Mouse (Mus musculus): ENCODE results near the gene Tns4. TPM values are rescaled to one million over a fixed set of nuclear protein-coding genes. Genes with fewer than 3 reads are reported as not detected.

Tns4 gene
- polyA plus RNA-seq, 1 experiment, result not detected

DNA sequence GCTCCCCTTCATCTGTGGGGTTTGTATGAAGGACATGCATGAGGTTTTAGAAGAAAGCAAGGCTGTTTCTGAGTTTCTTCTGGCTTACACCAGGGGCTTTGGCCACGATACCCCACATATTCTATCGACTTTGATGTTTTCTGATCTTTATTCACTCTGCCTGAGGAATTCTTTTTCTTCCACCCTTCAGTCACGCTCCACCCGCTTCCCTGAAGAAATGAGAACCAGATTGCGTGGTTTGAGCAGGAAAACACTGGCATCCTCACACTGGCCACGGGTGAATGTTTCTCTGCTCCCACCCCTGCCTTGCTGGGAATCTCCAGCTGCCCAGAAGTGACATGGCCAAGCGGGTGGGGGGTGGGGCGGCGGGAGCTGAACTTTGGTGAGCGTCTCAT, 35.5 kb upstream of the Tns4 start:
- Histone ChIP-seq H3K4me1 (ENCODE audit: control insufficient read depth, insufficient read depth, insufficient read length, low read length) (peaks cover 4% of the 10 kb centered on the region), H3K27ac (replicated peaks; ENCODE audit: low read depth, low read length) (no peak overlapping the region), H3K4me3 (ENCODE audit: insufficient read depth, low read depth, low read length) (no peak overlapping the region)

GRCm38 (mm10) chr11:99123977-99124634, 35.0 kb upstream of the Tns4 start:
- no peak overlapping the region for H3K4me3 ChIP-seq (ENCODE audit: insufficient read depth, low read depth, low read length)
- H3K4me1 ChIP-seq (ENCODE audit: control insufficient read depth, insufficient read depth, insufficient read length, low read length), result peaks cover 4% of the 10 kb centered on the region
- H3K27ac ChIP-seq (replicated peaks; ENCODE audit: low read depth, low read length), result no peak overlapping the region

GRCm38 (mm10) chr11:99122703-99123102, 33.6 kb upstream of the Tns4 start:
- no peak overlapping the region for H3K27ac ChIP-seq (replicated peaks; ENCODE audit: low read depth, low read length)
- no peak overlapping the region for H3K4me3 ChIP-seq (ENCODE audit: insufficient read depth, low read depth, low read length)
- peaks cover 4% of the 10 kb centered on the region for H3K4me1 ChIP-seq (ENCODE audit: control insufficient read depth, insufficient read depth, insufficient read length, low read length)

DNA sequence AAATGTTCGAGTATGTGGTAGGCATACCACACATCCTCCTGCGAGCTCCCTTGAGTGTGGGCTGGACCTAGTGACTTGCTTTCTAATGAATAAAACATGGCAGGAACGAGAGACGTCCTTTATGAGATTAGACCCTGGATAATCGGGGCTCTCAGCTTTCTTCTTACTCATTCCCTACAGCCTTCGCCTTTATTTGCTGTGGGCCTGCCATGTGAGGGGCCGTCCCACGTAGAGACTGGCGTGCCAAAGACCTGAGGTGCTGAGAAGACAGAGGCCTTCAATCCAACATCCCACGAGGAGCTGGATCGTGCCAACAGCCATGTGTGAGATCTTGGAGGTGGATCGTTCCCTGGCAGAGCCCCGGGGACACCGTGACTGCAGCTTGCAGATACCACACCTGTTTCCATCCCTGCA, 32.1 kb upstream of the Tns4 start:
- Histone ChIP-seq H3K4me3 (ENCODE audit: insufficient read depth, low read depth, low read length) (no peak overlapping the region), H3K27ac (replicated peaks; ENCODE audit: low read depth, low read length) (no peak overlapping the region)

DNA sequence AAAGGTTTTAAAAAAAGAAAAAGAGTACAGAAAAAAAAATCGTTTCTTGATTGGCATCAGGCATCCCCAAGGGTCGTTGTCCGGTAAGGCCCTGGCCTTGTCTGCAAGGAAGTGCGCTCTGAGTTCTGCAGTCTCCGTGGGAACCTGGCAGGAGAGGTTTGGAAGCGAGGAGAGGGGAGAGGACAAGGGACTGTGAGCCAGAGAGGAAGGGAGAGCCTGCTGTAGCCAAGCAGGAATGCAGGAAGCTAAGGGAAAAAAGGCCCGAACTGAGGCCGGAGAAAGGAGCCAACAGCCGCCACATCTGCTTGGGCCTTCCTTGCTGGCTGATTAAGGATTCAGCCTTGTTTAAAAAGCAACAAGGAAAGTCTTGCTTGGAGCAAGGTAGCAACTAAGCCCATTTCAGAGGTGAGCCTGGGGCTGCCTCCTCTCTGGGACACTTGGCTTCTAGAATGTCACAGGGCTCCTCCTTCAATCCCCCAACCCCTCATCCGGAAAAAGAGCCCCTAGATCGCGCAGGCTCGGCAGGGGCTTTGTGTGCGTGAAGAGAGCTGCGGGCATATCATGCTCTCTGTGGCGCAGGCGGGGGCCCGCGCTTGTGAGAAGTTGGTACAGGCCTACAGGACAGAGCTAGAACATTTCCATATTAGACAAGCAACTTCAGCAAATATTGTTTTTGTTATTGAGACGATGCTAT, 31.6 kb upstream of the Tns4 start:
- no peak overlapping the region; the same call in 1 of the 2 replicates for H3K27ac ChIP-seq (replicated peaks; ENCODE audit: low read depth, low read length)
- no peaks in the 10 kb centered on the region for H3K4me1 ChIP-seq (ENCODE audit: control insufficient read depth, insufficient read depth, insufficient read length, low read length)
- H3K4me3 ChIP-seq (ENCODE audit: insufficient read depth, low read depth, low read length), result no peak overlapping the region

More for the DNA sequence above, 32.1 kb upstream of the Tns4 start:
- peaks cover 2% of the 10 kb centered on the region for H3K4me1 ChIP-seq (ENCODE audit: control insufficient read depth, insufficient read depth, insufficient read length, low read length)

- Histone ChIP-seq H3K4me1 (ENCODE audit: control insufficient read depth, insufficient read depth, insufficient read length, low read length) (no peaks in the 10 kb centered on the region), H3K27ac (replicated peaks; ENCODE audit: low read depth, low read length) (no peak overlapping the region), H3K4me3 (ENCODE audit: insufficient read depth, low read depth, low read length) (no peak overlapping the region)
Observed at GRCm38 (mm10) chr11:99118963-99119362, 29.9 kb upstream of the Tns4 start.

- H3K4me1 ChIP-seq (ENCODE audit: control insufficient read depth, insufficient read depth, insufficient read length, low read length), result no peaks in the 10 kb centered on the region
- no peak overlapping the region for H3K4me3 ChIP-seq (ENCODE audit: insufficient read depth, low read depth, low read length)
- H3K27ac ChIP-seq (replicated peaks; ENCODE audit: low read depth, low read length), result no peak overlapping the region
Observed at GRCm38 (mm10) chr11:99118420-99118819, 29.3 kb upstream of the Tns4 start.

DNA sequence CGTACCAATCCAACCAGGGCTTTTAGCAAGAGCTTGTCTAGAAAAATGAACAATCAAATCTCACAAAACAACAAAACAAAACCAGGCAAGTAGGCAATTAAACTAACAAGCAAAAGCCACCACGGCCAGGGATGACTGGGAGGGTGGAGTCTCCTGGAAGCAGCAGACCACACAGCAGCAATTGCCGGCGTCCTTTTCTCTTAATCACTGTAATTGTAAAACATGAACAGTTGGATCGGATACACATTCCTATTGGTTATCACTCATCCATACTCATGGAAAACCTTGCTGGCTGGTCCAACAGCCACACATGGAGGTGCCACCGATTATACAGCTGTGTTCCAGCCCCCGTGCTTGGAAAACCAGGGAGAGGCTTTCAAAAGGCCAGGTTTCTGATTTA, 28.8 kb upstream of the Tns4 start:
- no peaks in the 10 kb centered on the region for H3K4me1 ChIP-seq (ENCODE audit: control insufficient read depth, insufficient read depth, insufficient read length, low read length)
- H3K27ac ChIP-seq (replicated peaks; ENCODE audit: low read depth, low read length), result no peak overlapping the region
- H3K4me3 ChIP-seq (ENCODE audit: insufficient read depth, low read depth, low read length), result no peak overlapping the region

- Histone ChIP-seq H3K4me1 (ENCODE audit: control insufficient read depth, insufficient read depth, insufficient read length, low read length) (no peaks in the 10 kb centered on the region), H3K27ac (replicated peaks; ENCODE audit: low read depth, low read length) (no peak overlapping the region), H3K4me3 (ENCODE audit: insufficient read depth, low read depth, low read length) (no peak overlapping the region)
Observed at GRCm38 (mm10) chr11:99115940-99116339, 26.8 kb upstream of the Tns4 start.

DNA sequence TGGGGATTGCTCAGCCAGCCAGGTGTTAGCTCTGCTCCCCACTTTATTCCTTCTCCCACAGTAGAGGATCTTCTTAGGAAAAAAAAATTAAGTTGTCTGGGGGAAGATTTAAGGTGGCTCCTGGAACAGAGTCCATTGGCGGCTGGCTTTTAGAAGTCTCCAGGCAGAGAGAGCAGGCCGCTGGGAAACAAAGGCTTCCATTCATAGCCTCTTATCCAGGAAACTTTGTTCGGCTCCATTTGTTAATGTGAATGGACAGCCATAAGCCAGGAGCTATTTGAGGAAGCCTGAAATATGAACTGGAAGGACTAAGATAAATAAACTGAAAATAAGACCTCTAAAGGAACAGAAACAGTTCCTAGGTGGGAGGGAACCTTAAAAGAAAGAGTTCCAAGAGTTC, 24.0 kb upstream of the Tns4 start:
- Histone ChIP-seq H3K4me1 (ENCODE audit: control insufficient read depth, insufficient read depth, insufficient read length, low read length) (no peaks in the 10 kb centered on the region), H3K27ac (replicated peaks; ENCODE audit: low read depth, low read length) (no peak overlapping the region), H3K4me3 (ENCODE audit: insufficient read depth, low read depth, low read length) (no peak overlapping the region)

DNA sequence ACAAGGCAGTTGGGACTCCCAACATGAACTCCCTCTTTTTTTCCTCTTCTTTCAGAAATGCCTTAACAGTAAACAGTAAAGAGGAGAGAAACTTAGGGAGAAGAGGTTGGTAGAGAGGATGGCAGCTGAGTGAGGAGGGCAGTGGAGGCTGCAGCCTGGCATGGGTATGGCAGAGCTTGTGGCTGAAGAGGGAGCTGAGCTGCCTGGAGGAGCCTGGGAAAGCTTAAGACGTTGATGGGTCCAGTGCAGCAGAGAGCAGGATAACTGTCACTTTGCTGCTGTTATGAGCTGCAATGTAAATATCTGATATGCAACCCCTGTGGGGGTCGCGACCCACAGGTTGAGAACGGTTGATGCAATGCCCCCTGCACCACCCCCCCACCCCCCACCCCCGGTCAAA, 23.6 kb upstream of the Tns4 start:
- H3K4me3 ChIP-seq (ENCODE audit: insufficient read depth, low read depth, low read length), result no peak overlapping the region
- no peaks in the 10 kb centered on the region for H3K4me1 ChIP-seq (ENCODE audit: control insufficient read depth, insufficient read depth, insufficient read length, low read length)
- no peak overlapping the region for H3K27ac ChIP-seq (replicated peaks; ENCODE audit: low read depth, low read length)

DNA sequence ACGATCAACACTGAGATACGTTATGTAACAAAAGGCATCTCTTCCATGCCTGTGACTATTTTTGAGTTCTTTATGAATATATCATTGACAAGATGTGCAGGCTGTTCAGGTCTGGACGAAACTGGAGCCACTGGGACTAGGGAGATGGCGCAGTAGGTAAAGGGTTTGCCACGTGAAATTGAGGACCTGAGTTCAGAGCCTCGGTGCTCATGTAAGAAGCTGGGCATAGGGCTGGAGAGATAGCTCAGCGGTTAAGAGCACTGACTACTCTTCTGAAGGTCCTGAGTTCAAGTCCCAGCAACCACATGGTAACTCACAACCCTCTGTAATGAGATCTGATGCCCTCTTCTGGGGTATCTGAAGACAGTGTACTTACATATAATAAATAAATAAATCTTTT, 22.5 kb upstream of the Tns4 start:
- Histone ChIP-seq H3K4me3 (ENCODE audit: insufficient read depth, low read depth, low read length) (no peak overlapping the region), H3K4me1 (ENCODE audit: control insufficient read depth, insufficient read depth, insufficient read length, low read length) (no peaks in the 10 kb centered on the region), H3K27ac (replicated peaks; ENCODE audit: low read depth, low read length) (no peak overlapping the region)

DNA sequence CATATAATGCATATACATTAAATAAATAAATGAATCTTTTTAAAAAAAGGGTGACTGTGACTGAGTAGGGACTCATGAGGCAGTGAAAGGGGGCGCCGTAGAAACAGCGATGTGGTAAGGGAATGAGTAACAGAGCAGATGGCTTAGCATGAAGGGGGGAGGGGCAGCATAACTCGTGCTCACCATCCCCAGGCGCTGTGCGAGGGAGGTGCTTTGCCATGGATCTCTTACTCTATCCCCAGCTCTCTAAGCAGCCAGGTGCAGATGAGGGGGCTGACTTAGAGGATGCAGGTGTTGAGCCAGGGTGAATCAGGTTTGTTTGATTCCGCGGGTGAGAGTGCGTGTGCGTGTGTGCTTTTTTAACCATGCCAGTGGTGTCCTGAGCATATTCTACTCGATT, 22.0 kb upstream of the Tns4 start:
- no peak overlapping the region for H3K27ac ChIP-seq (replicated peaks; ENCODE audit: low read depth, low read length)
- H3K4me1 ChIP-seq (ENCODE audit: control insufficient read depth, insufficient read depth, insufficient read length, low read length), result no peaks in the 10 kb centered on the region
- no peak overlapping the region for H3K4me3 ChIP-seq (ENCODE audit: insufficient read depth, low read depth, low read length)

DNA sequence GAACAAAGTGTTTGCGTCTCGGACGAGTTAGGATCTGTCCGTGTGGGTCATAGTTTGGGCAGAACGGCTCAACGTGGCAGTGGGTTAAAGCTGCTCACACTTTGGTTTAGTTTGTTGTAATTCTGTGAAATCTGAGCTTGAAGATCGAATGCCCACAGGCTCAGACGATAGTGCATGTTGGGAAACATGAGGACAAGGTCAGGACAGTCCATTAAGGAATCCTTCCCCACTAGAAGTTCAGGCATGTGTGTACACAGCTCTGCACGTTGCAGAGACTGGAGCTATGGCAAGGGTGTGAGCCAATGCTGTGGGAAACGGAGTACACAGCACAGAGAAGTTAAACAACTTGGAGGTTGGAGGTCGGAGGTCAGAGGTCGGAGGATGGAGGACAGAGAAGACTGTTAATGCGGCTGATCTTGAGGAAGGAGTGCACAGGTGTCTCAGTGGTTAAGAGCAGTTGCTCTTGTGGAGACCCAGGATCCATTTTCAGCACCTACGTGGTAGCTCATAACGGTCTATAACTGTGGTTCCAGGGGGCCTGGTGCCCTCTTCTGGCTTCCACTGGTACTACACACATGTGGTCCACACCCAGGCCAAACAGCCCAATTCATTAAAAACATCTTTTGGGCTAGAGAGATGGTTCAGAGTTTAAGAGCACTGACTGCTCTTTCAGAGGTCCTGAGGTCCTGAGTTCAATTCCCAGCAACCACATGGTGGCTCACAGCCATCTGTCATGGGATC, 21.4 kb upstream of the Tns4 start:
- Histone ChIP-seq H3K4me3 (ENCODE audit: insufficient read depth, low read depth, low read length) (no peak overlapping the region), H3K4me1 (ENCODE audit: control insufficient read depth, insufficient read depth, insufficient read length, low read length) (no peaks in the 10 kb centered on the region), H3K27ac (replicated peaks; ENCODE audit: low read depth, low read length) (no peak overlapping the region)

DNA sequence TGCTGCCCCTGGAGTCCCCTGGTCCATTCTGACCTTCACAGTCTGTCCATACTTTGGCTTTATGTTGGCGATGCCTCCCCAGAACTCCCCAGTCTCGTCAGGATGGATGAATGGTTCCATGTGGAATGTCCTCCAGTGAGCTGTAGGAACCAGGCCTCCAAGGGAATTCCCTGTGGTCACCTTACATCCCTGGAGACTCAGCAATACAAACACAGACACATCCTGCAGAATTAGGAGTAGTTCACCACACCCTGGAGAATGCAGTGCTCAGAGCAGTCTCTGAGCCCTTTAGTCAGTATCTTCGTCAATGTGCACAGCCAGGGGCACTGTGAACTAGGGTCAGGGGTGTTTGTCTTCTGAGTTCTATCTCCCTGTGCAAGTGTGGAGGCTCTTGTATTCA, 19.2 kb upstream of the Tns4 start:
- no peaks in the 10 kb centered on the region for H3K4me1 ChIP-seq (ENCODE audit: control insufficient read depth, insufficient read depth, insufficient read length, low read length)
- no peak overlapping the region for H3K27ac ChIP-seq (replicated peaks; ENCODE audit: low read depth, low read length)
- H3K4me3 ChIP-seq (ENCODE audit: insufficient read depth, low read depth, low read length), result no peak overlapping the region
